Mouse (Mus musculus) kidney, adult 2 months (tissue): Measurements from ENCODE around the gene Gm10318. TPM values are rescaled to one million over a fixed set of nuclear protein-coding genes. Genes with fewer than 3 reads are reported as not detected.

Experiments used
- DNase-seq: peaks from one replicate; pipeline ENCODE4 v3.0.0; 2021
- H3K27ac ChIP-seq: fragments of 200-500 bp; 2 replicates; pipeline ENCODE4 v1.5.1; 2012; ENCODE audit warnings: low read depth, low read length, control low read depth, inconsistent platforms; ENCODE audit not compliant: insufficient read depth
- H3K27me3 ChIP-seq: fragments of 200-500 bp; replicated peaks from 2 replicates; pipeline ENCODE4 v1.6.1; 2012; ENCODE audit warnings: mild to moderate bottlenecking, moderate library complexity, low read length, inconsistent platforms; ENCODE audit not compliant: control insufficient read depth, insufficient read depth
- H3K36me3 ChIP-seq: fragments of 200-500 bp; 2 replicates; pipeline ENCODE4 v1.6.1; 2012; ENCODE audit warnings: mild to moderate bottlenecking, moderate library complexity, low read length, inconsistent platforms; ENCODE audit not compliant: control insufficient read depth, insufficient read depth
- H3K4me1 ChIP-seq: fragments of 200-500 bp; 2 replicates; pipeline ENCODE4 v1.6.1; 2011; ENCODE audit warnings: low read length; ENCODE audit not compliant: control insufficient read depth, insufficient read depth
- H3K4me3 ChIP-seq: fragments of 200-500 bp; 2 replicates; pipeline ENCODE4 v1.5.1; 2011; ENCODE audit warnings: mild to moderate bottlenecking, low read depth, low read length, control low read depth; ENCODE audit not compliant: insufficient read depth
- CTCF ChIP-seq: fragments of 200-500 bp; conservative IDR thresholded peaks from 2 replicates; pipeline ENCODE4 v1.5.1; 2011; ENCODE audit warnings: low read depth, mild to moderate bottlenecking, control low read depth, low read length, moderate library complexity, mixed read lengths; ENCODE audit not compliant: insufficient read depth, insufficient read length
- POLR2A ChIP-seq: fragments of 200-500 bp; IDR thresholded peaks from one replicate; pipeline ENCODE4 v1.6.1; 2011; ENCODE audit warnings: low read depth, low read length, control low read depth
- WGBS: fragments of 180-500 bp; shearing (Covaris S2); methylation state at CpG from one replicate; pipeline ENCODE4 v1.1.7; 2018; 5-methylcytosine and 5-hydroxymethylcytosine counted together
- polyA plus RNA-seq: library from polyadenylated mRNA; depleted of rRNA; stranded (reverse); fragments of >200 nt; gene quantifications from 2 replicates; pipeline ENCODE4 v1.2.3, GENCODE M21; 2012

Gene Gm10318
- polyA plus RNA-seq, 1 experiment = not detected

DNA sequence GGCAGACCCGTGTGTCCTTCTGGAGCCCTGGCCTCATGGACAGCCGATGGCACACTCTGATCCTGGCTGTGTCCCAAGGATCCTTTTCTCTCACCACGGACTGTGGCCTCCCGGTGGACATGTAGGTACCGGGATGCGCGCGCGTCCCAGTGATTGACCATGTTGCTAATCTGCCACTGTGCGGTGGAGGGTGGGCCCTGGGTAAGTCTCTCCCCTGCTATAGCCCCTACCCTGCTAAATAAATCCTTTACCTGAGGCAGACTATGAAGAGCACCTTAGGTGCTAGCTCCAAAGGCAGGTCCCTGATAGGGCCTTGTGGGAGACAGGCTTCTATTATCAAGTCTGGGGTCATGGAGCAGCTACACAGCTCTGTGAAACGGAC, 12.1 kb downstream of the Gm10318 start:
- 33% methylated on average over 11 of the region's 11 CpGs for WGBS
- no peak for DNase-seq
- TF ChIP-seq POLR2A (no peak), CTCF (no peak)
- Histone ChIP-seq H3K36me3 (no peaks in the 10 kb centered on the region), H3K27ac (no peak overlapping the region), H3K4me3 (peak overlapping the region; percentile 2; the same call in 1 of the 2 replicates), H3K4me1 (no peaks in the 10 kb centered on the region), H3K27me3 (no peaks in the 10 kb centered on the region)

DNA sequence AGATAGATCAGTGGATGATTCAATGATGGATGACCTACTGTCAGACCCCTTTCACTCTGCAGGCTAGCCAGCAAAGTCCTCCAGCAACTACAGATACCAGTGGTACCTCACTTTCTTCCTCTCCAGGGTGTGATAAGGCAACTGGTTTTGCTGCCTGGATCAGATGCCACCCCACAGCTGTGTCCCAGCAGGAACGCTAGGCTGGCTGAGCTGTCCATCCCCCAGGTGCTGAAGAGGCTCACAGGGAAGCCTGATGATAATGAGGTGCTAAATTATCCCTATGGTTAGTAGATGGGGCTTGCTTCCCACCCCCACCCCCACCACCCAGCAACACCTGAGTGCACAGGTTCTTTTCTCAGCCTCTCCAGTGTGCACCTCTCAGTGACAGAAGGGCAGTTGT, 14.9 kb downstream of the Gm10318 start:
- no peak for TF ChIP-seq CTCF
- TF ChIP-seq POLR2A = no peak
- Histone ChIP-seq H3K4me1 (no peaks in the 10 kb centered on the region), H3K27ac (no peak overlapping the region), H3K27me3 (no peaks in the 10 kb centered on the region), H3K4me3 (no peak overlapping the region), H3K36me3 (no peaks in the 10 kb centered on the region)
- no peak for DNase-seq
- WGBS = 23% methylated on average over 1 of the region's 1 CpGs

DNA sequence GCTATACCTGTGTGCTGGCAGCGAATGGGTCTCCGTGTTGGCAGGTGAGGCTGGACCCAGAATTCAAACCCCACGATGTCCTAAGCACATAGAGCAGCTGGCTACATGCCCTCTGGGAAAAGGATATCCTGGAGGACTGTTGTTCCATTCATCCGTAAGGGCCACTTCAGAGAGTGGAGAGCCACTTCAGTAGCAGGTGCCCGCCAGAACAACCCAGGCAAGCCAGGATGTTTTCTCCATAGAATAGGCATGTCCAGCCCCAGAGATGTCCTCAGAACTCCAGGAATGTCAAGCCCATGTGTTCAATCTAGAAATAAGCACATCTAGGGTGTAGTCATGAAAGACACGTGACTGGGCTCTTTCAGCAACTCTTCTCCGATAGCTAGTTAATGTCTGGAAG, 17.0 kb downstream of the Gm10318 start:
- WGBS = 91% methylated on average over 7 of the region's 7 CpGs
- Histone ChIP-seq H3K27me3 (no peaks in the 10 kb centered on the region), H3K4me3 (no peak overlapping the region), H3K27ac (no peak overlapping the region), H3K4me1 (no peaks in the 10 kb centered on the region), H3K36me3 (no peaks in the 10 kb centered on the region)
- DNase-seq = no peak
- no peak for TF ChIP-seq CTCF
- TF ChIP-seq POLR2A = no peak

- H3K4me1 ChIP-seq = no peaks in the 10 kb centered on the region
- 65% methylated on average over 6 of the region's 6 CpGs for WGBS
- H3K4me3 ChIP-seq = no peak overlapping the region
- H3K27ac ChIP-seq = no peak overlapping the region
- DNase-seq = peak; percentile 47
- no peaks in the 10 kb centered on the region for H3K27me3 ChIP-seq
- TF ChIP-seq CTCF (peak; percentile 70), POLR2A (no peak)
- no peaks in the 10 kb centered on the region for H3K36me3 ChIP-seq
Observed at GRCm38 (mm10) chr10:77878985-77879384, 26.3 kb downstream of the Gm10318 start.

GRCm38 (mm10) chr10:77880305-77880704, 27.6 kb downstream of the Gm10318 start:
- no peak overlapping the region for H3K4me3 ChIP-seq
- TF ChIP-seq POLR2A (no peak), CTCF (peak; percentile 33; the same call in 1 of the 2 replicates)
- no peaks in the 10 kb centered on the region for H3K27me3 ChIP-seq
- no peaks in the 10 kb centered on the region for H3K36me3 ChIP-seq
- 57% methylated on average over 3 of the region's 3 CpGs for WGBS
- H3K4me1 ChIP-seq = no peaks in the 10 kb centered on the region
- DNase-seq = no peak
- no peak overlapping the region for H3K27ac ChIP-seq

DNA sequence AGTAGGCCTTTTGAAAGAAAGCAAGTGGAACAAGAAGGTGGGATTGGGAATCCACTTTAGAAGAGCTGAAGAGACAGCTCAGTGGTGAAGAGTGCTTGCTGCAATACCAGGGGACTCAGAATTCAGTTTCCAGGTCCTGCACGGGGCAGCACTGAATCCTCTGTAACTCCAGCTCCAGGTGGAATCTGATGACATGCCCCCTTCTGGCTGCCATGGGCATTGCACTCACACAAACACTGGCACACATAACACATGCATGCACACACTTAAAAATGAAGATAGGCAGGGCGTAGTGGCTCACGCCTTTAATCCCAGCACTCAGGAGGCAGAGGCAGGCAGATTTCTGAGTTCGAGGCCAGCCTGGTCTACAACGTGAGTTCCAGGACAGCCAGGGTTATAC, 29.9 kb downstream of the Gm10318 start:
- WGBS = 86% methylated on average over 5 of the region's 5 CpGs
- no peaks in the 10 kb centered on the region for H3K27me3 ChIP-seq
- H3K27ac ChIP-seq = no peak overlapping the region
- H3K36me3 ChIP-seq = no peaks in the 10 kb centered on the region
- TF ChIP-seq POLR2A (no peak), CTCF (peak; percentile 27; the same call in 1 of the 2 replicates)
- no peak overlapping the region for H3K4me3 ChIP-seq
- H3K4me1 ChIP-seq = no peaks in the 10 kb centered on the region
- DNase-seq = no peak

- no peak for DNase-seq
Observed at GRCm38 (mm10) chr10:77886007-77886747, 33.5 kb downstream of the Gm10318 start.

More at GRCm38 (mm10) chr10:77886007-77886747, 33.5 kb downstream of the Gm10318 start:
- H3K4me3 ChIP-seq = no peak overlapping the region
- no peak overlapping the region for H3K27ac ChIP-seq
- H3K4me1 ChIP-seq = no peaks in the 10 kb centered on the region
- no peaks in the 10 kb centered on the region for H3K36me3 ChIP-seq
- 45% methylated on average over 12 of the region's 12 CpGs for WGBS
- TF ChIP-seq POLR2A = no peak
- TF ChIP-seq CTCF = peak; percentile 38; the same call in 1 of the 2 replicates
- no peaks in the 10 kb centered on the region for H3K27me3 ChIP-seq
